Mouse (Mus musculus): Measurements from ENCODE around the gene Map7.

DNA sequence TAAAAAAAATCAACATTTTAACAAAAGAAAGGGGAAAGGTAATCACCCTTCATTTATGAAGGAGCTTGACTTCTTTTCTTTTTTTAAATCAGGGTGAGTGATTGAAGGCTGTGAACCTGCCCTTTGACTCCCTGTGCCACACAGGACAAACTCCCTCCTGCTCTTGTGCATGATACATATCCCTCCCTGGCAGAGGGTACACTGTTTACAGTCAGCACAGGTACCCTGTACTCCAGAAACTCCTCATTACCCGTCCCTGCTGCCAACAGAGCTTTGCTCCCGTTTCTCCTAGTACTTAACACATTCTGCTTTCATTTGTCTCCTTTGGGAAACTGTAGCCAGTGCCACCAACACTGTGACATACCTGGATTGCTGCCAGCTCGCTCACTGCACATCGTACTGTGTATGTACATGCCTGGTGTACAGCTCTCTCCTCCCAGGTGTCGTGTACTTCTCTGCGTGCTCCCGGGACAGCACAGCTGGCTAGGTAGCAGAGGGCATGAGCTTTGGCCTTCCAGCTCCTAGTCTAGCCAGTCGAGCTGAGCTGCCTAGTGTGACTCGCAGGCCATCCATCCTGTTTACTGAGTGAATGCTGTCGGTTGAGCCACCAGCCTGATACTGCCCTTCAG, 72.3 kb downstream of the Map7 start:
- TF ChIP-seq CTCF (conservative IDR thresholded peaks at IDR 0.05; ENCODE audit: insufficient read depth, insufficient read length, low read depth, low read length) (no peak), POLR2A (IDR thresholded peaks at IDR 0.05; ENCODE audit: low read depth, low read length) (no peak)
